Mouse (Mus musculus): Measurements from ENCODE around the gene Reep1. TPM values are rescaled to one million over a fixed set of nuclear protein-coding genes. Genes with fewer than 3 reads are reported as not detected.

Reep1 gene
- polyA plus RNA-seq, 1 experiment from 2014 or later, result 6.7 TPM

- WGBS, result 75% methylated on average over 3 of the region's 3 CpGs
- H3K27ac ChIP-seq (replicated peaks), result no peak overlapping the region
Observed at GRCm38 (mm10) chr6:71695599-71695998, 11.8 kb upstream of the Reep1 start.

GRCm38 (mm10) chr6:71706871-71707270, 490 bp upstream of the Reep1 start:
- ATAC-seq (ENCODE audit: low FRiP score, low TSS enrichment), result no peak
- H3K4me2 ChIP-seq (replicated peaks; ENCODE audit: low read depth), result no peak overlapping the region
- no peaks in the 10 kb centered on the region for H3K27me3 ChIP-seq (ENCODE audit: control insufficient read depth, insufficient read depth, low read length)
- no peak overlapping the region for H3K9ac ChIP-seq (ENCODE audit: low read length)
- no peaks in the 10 kb centered on the region for H3K4me1 ChIP-seq (replicated peaks; ENCODE audit: control insufficient read depth, insufficient read depth)
- no peaks in the 10 kb centered on the region for H3K36me3 ChIP-seq (ENCODE audit: control insufficient read depth, insufficient read depth, low read length)
- no peaks in the 10 kb centered on the region for H3K9me3 ChIP-seq (ENCODE audit: control insufficient read depth, low read length)
- WGBS, result 80% methylated on average over 12 of the region's 12 CpGs
- no peak overlapping the region for H3K27ac ChIP-seq (replicated peaks)
- TF ChIP-seq EP300 (optimal IDR thresholded peaks at IDR 0.05) (no peak), CTCF (IDR thresholded peaks at IDR 0.05; ENCODE audit: low read depth) (no peak)
- no peak for DNase-seq (ENCODE audit: low spot score)
- no peak overlapping the region for H3K4me3 ChIP-seq (ENCODE audit: low read depth, low read length)

More at GRCm38 (mm10) chr6:71695599-71695998, 11.8 kb upstream of the Reep1 start:
- no peak for TF ChIP-seq CTCF (IDR thresholded peaks at IDR 0.05; ENCODE audit: low read depth)
- TF ChIP-seq EP300 (optimal IDR thresholded peaks at IDR 0.05), result no peak
- H3K9me3 ChIP-seq (ENCODE audit: control insufficient read depth, low read length), result no peaks in the 10 kb centered on the region
- ATAC-seq (ENCODE audit: low FRiP score, low TSS enrichment), result no peak
- no peak overlapping the region for H3K4me3 ChIP-seq (ENCODE audit: low read depth, low read length)
- H3K36me3 ChIP-seq (ENCODE audit: control insufficient read depth, insufficient read depth, low read length), result no peaks in the 10 kb centered on the region
- H3K4me1 ChIP-seq (replicated peaks; ENCODE audit: control insufficient read depth, insufficient read depth), result no peaks in the 10 kb centered on the region
- no peak for DNase-seq (ENCODE audit: low spot score)
- H3K27me3 ChIP-seq (ENCODE audit: control insufficient read depth, insufficient read depth, low read length), result no peaks in the 10 kb centered on the region
- no peak overlapping the region for H3K4me2 ChIP-seq (replicated peaks; ENCODE audit: low read depth)
- no peak overlapping the region for H3K9ac ChIP-seq (ENCODE audit: low read length)

- TF ChIP-seq CTCF (IDR thresholded peaks at IDR 0.05; ENCODE audit: low read depth) (no peak), EP300 (optimal IDR thresholded peaks at IDR 0.05) (no peak)
- no peak for DNase-seq (ENCODE audit: low spot score)
- no peak overlapping the region for H3K27ac ChIP-seq (replicated peaks)
- H3K4me3 ChIP-seq (ENCODE audit: low read depth, low read length), result peak overlapping the region; percentile 55
- H3K4me1 ChIP-seq (replicated peaks; ENCODE audit: control insufficient read depth, insufficient read depth), result no peaks in the 10 kb centered on the region
- 5% methylated on average over 3 of the region's 3 CpGs for WGBS
- no peaks in the 10 kb centered on the region for H3K9me3 ChIP-seq (ENCODE audit: control insufficient read depth, low read length)
- peak overlapping the region; percentile 57; the same call in 1 of the 2 replicates for H3K9ac ChIP-seq (ENCODE audit: low read length)
- no peak for ATAC-seq (ENCODE audit: low FRiP score, low TSS enrichment)
- H3K27me3 ChIP-seq (ENCODE audit: control insufficient read depth, insufficient read depth, low read length), result no peaks in the 10 kb centered on the region
- H3K36me3 ChIP-seq (ENCODE audit: control insufficient read depth, insufficient read depth, low read length), result no peaks in the 10 kb centered on the region
- peak overlapping the region; percentile 88 for H3K4me2 ChIP-seq (replicated peaks; ENCODE audit: low read depth)
Observed at GRCm38 (mm10) chr6:71708528-71708927, 1.2 kb downstream of the Reep1 start.

- 77% methylated on average over 3 of the region's 3 CpGs for WGBS
- no peak for ATAC-seq (ENCODE audit: low FRiP score, low TSS enrichment)
- no peak for DNase-seq (ENCODE audit: low spot score)
- Histone ChIP-seq H3K27me3 (ENCODE audit: control insufficient read depth, insufficient read depth, low read length) (no peaks in the 10 kb centered on the region), H3K9ac (ENCODE audit: low read length) (no peak overlapping the region), H3K27ac (replicated peaks) (no peak overlapping the region), H3K36me3 (ENCODE audit: control insufficient read depth, insufficient read depth, low read length) (no peaks in the 10 kb centered on the region), H3K4me2 (replicated peaks; ENCODE audit: low read depth) (no peak overlapping the region), H3K9me3 (ENCODE audit: control insufficient read depth, low read length) (no peaks in the 10 kb centered on the region), H3K4me1 (replicated peaks; ENCODE audit: control insufficient read depth, insufficient read depth) (no peaks in the 10 kb centered on the region), H3K4me3 (ENCODE audit: low read depth, low read length) (no peak overlapping the region)
- TF ChIP-seq EP300 (optimal IDR thresholded peaks at IDR 0.05) (no peak), CTCF (IDR thresholded peaks at IDR 0.05; ENCODE audit: low read depth) (no peak)
Observed at GRCm38 (mm10) chr6:71710323-71710722, 3.0 kb downstream of the Reep1 start.

GRCm38 (mm10) chr6:71711201-71711600, 3.8 kb downstream of the Reep1 start:
- ATAC-seq (ENCODE audit: low FRiP score, low TSS enrichment) (no peak), DNase-seq (ENCODE audit: low spot score) (no peak)
- no peak overlapping the region for H3K4me3 ChIP-seq (ENCODE audit: low read depth, low read length)
- TF ChIP-seq CTCF (IDR thresholded peaks at IDR 0.05; ENCODE audit: low read depth) (no peak), EP300 (optimal IDR thresholded peaks at IDR 0.05) (no peak)
- 80% methylated on average over 5 of the region's 5 CpGs for WGBS
- no peaks in the 10 kb centered on the region for H3K4me1 ChIP-seq (replicated peaks; ENCODE audit: control insufficient read depth, insufficient read depth)
- H3K9me3 ChIP-seq (ENCODE audit: control insufficient read depth, low read length), result no peaks in the 10 kb centered on the region
- H3K9ac ChIP-seq (ENCODE audit: low read length), result no peak overlapping the region
- no peaks in the 10 kb centered on the region for H3K36me3 ChIP-seq (ENCODE audit: control insufficient read depth, insufficient read depth, low read length)
- H3K4me2 ChIP-seq (replicated peaks; ENCODE audit: low read depth), result no peak overlapping the region
- no peaks in the 10 kb centered on the region for H3K27me3 ChIP-seq (ENCODE audit: control insufficient read depth, insufficient read depth, low read length)
- no peak overlapping the region for H3K27ac ChIP-seq (replicated peaks)

GRCm38 (mm10) chr6:71713532-71713931, 6.2 kb downstream of the Reep1 start:
- ATAC-seq (ENCODE audit: low FRiP score, low TSS enrichment) (no peak), DNase-seq (ENCODE audit: low spot score) (no peak)
- H3K4me1 ChIP-seq (replicated peaks; ENCODE audit: control insufficient read depth, insufficient read depth), result no peaks in the 10 kb centered on the region
- H3K27ac ChIP-seq (replicated peaks), result no peak overlapping the region
- WGBS, result 81% methylated on average over 2 of the region's 2 CpGs
- TF ChIP-seq CTCF (IDR thresholded peaks at IDR 0.05; ENCODE audit: low read depth) (0 out of 2 replicates have a peak, but pooled peaks have one; percentile 6), EP300 (optimal IDR thresholded peaks at IDR 0.05) (no peak)
- H3K4me2 ChIP-seq (replicated peaks; ENCODE audit: low read depth), result no peak overlapping the region
- H3K27me3 ChIP-seq (ENCODE audit: control insufficient read depth, insufficient read depth, low read length), result no peaks in the 10 kb centered on the region
- no peak overlapping the region for H3K9ac ChIP-seq (ENCODE audit: low read length)
- H3K4me3 ChIP-seq (ENCODE audit: low read depth, low read length), result no peak overlapping the region
- H3K36me3 ChIP-seq (ENCODE audit: control insufficient read depth, insufficient read depth, low read length), result no peaks in the 10 kb centered on the region
- H3K9me3 ChIP-seq (ENCODE audit: control insufficient read depth, low read length), result no peaks in the 10 kb centered on the region
